Mouse (Mus musculus) testis, adult 2 months (tissue): Measurements from ENCODE around the gene Rasgef1b. TPM values are rescaled to one million over a fixed set of nuclear protein-coding genes. Genes with fewer than 3 reads are reported as not detected.

Experiments
- H3K27ac ChIP-seq: fragments of 200-500 bp; 2 replicates; pipeline ENCODE4 v1.5.1; 2012; ENCODE audit warnings: low read depth, low read length; ENCODE audit not compliant: control insufficient read depth, insufficient read depth
- H3K27me3 ChIP-seq: fragments of 200-500 bp; 2 replicates; pipeline ENCODE4 v1.6.1; 2012; ENCODE audit warnings: mild to moderate bottlenecking, low read length, moderate library complexity; ENCODE audit not compliant: control insufficient read depth, insufficient read depth
- H3K36me3 ChIP-seq: fragments of 200-500 bp; 2 replicates; pipeline ENCODE4 v1.6.1; 2012; ENCODE audit warnings: mild to moderate bottlenecking, low read length; ENCODE audit not compliant: control insufficient read depth, insufficient read depth
- H3K4me1 ChIP-seq: fragments of 200-500 bp; 2 replicates; pipeline ENCODE4 v1.6.1; 2012; ENCODE audit warnings: low read length; ENCODE audit not compliant: control insufficient read depth, insufficient read depth
- H3K4me3 ChIP-seq: fragments of 200-500 bp; 2 replicates; pipeline ENCODE4 v1.5.1; 2012; ENCODE audit warnings: low read depth, mild to moderate bottlenecking, low read length, moderate library complexity, mixed read lengths; ENCODE audit not compliant: control insufficient read depth
- CTCF ChIP-seq: fragments of 200-500 bp; IDR thresholded peaks from 2 replicates; pipeline ENCODE4 v1.5.1; 2012; ENCODE audit warnings: low read depth, mild to moderate bottlenecking, inconsistent platforms, low read length, moderate library complexity; ENCODE audit not compliant: control insufficient read depth, insufficient read depth, insufficient replicate concordance
- POLR2A ChIP-seq: fragments of 200-500 bp; IDR thresholded peaks from 2 replicates; pipeline ENCODE4 v1.6.1; 2012; ENCODE audit warnings: low read depth, mild to moderate bottlenecking, inconsistent platforms, low read length, moderate library complexity; ENCODE audit not compliant: control insufficient read depth
- polyA plus RNA-seq: library from polyadenylated mRNA; depleted of rRNA; stranded (reverse); fragments of >200 nt; gene quantifications from 2 replicates; pipeline ENCODE4 v1.2.3, GENCODE M21; 2012

The Rasgef1b gene
- polyA plus RNA-seq, 1 experiment: 3.2 TPM

GRCm38 (mm10) chr5:99404403-99405170, 324.3 kb downstream of the Rasgef1b start:
- H3K36me3 ChIP-seq: no peaks in the 10 kb centered on the region

GRCm38 (mm10) chr5:99403325-99403724, 325.5 kb downstream of the Rasgef1b start:
- Histone ChIP-seq H3K27ac (no peak overlapping the region), H3K4me1 (no peaks in the 10 kb centered on the region; the same call in none of the 2 replicates), H3K36me3 (no peaks in the 10 kb centered on the region), H3K4me3 (no peak overlapping the region), H3K27me3 (no peaks in the 10 kb centered on the region)
- TF ChIP-seq POLR2A: no peak
- no peak for TF ChIP-seq CTCF

More at GRCm38 (mm10) chr5:99404403-99405170, 324.3 kb downstream of the Rasgef1b start:
- Histone ChIP-seq H3K27ac (no peak overlapping the region), H3K27me3 (no peaks in the 10 kb centered on the region), H3K4me1 (no peaks in the 10 kb centered on the region; the same call in none of the 2 replicates), H3K4me3 (no peak overlapping the region)
- TF ChIP-seq POLR2A: no peak
- TF ChIP-seq CTCF: no peak

- Histone ChIP-seq H3K4me3 (no peak overlapping the region), H3K36me3 (no peaks in the 10 kb centered on the region), H3K27me3 (no peaks in the 10 kb centered on the region), H3K27ac (no peak overlapping the region), H3K4me1 (no peaks in the 10 kb centered on the region; the same call in none of the 2 replicates)
- TF ChIP-seq CTCF (no peak), POLR2A (no peak)
Measured at GRCm38 (mm10) chr5:99402784-99403183, 326.1 kb downstream of the Rasgef1b start.

GRCm38 (mm10) chr5:99402297-99402696, 326.6 kb downstream of the Rasgef1b start:
- Histone ChIP-seq H3K27me3 (no peaks in the 10 kb centered on the region), H3K36me3 (no peaks in the 10 kb centered on the region), H3K4me1 (no peaks in the 10 kb centered on the region; the same call in none of the 2 replicates), H3K27ac (no peak overlapping the region), H3K4me3 (no peak overlapping the region)
- TF ChIP-seq CTCF: no peak
- no peak for TF ChIP-seq POLR2A

GRCm38 (mm10) chr5:99399855-99400626, 328.8 kb downstream of the Rasgef1b start:
- Histone ChIP-seq H3K4me1 (no peaks in the 10 kb centered on the region; the same call in 1 of the 2 replicates), H3K36me3 (no peaks in the 10 kb centered on the region), H3K27ac (no peak overlapping the region), H3K4me3 (no peak overlapping the region), H3K27me3 (no peaks in the 10 kb centered on the region)
- TF ChIP-seq CTCF (no peak), POLR2A (no peak)

- Histone ChIP-seq H3K4me3 (no peak overlapping the region), H3K4me1 (no peaks in the 10 kb centered on the region; the same call in 1 of the 2 replicates), H3K27ac (no peak overlapping the region), H3K36me3 (no peaks in the 10 kb centered on the region), H3K27me3 (no peaks in the 10 kb centered on the region)
- TF ChIP-seq POLR2A (no peak), CTCF (no peak)
Measured at GRCm38 (mm10) chr5:99398472-99399070, 330.3 kb downstream of the Rasgef1b start.

- Histone ChIP-seq H3K4me1 (no peaks in the 10 kb centered on the region), H3K27ac (no peak overlapping the region), H3K27me3 (no peaks in the 10 kb centered on the region), H3K4me3 (no peak overlapping the region), H3K36me3 (no peaks in the 10 kb centered on the region)
- TF ChIP-seq POLR2A: no peak
- no peak for TF ChIP-seq CTCF
Measured at GRCm38 (mm10) chr5:99394578-99394977, 334.3 kb downstream of the Rasgef1b start.
